Mouse (Mus musculus): ENCODE data around the gene Wdr83. TPM values are rescaled to one million over a fixed set of nuclear protein-coding genes. Genes with fewer than 3 reads are reported as not detected.

Wdr83 gene
- polyA plus RNA-seq, 1 experiment = 21.1 TPM

DNA sequence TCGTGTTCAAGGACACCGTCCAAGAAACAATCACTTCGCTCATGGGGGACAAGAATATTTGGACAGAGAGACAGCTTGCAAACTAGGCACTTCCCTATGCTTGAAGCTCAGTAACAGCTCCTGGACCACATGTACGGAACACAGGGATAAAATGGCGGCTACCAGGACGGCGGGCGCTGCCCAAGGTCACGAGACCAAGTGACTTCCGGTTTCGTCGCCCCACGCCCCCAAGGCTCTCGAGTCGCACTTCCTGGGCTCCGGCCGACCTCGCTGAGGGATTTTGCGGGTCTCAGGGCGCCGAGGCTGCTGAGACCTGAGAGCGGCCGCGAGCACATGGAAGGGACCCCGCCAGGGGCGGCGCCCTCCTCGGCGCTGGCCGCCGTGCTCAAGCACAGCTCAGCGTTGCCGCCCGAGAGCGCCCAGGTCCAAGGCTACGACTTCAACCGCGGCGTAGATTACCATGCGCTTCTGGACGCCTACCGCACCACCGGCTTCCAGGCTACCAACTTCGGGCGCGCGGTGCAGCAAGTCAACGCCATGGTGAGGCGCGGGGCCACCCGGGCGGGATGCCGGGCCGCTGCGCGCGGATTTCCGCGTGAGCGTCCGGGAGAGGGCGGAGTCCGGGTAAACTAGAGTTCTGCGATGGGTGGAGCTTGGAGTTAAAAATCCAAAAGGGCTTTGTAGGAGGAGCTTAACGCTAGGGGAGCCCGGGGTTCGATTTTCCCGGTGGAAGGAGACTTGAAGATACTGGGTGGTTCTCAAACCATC is 9.4 kb downstream of the Wdr83 start, which contains the start of gene Dhps:
Gene Dhps, plus strand, starts transcription at position 244 of the 768 bp plus-strand sequence.
- Histone ChIP-seq H3K27me3 (ENCODE audit: control insufficient read depth, insufficient read depth, low read length) (no peaks in the 10 kb centered on the region), H3K4me1 (ENCODE audit: control insufficient read depth, insufficient read depth, low read length) (peaks cover 9% of the 10 kb centered on the region), H3K36me3 (ENCODE audit: control insufficient read depth, insufficient read depth, low read length) (peaks cover 1% of the 10 kb centered on the region; the same call in 1 of the 2 replicates), H3K4me3 (ENCODE audit: control insufficient read depth, low read depth, low read length) (peak within 1 kb of the TSS; percentile 91), H3K27ac (ENCODE audit: control insufficient read depth, insufficient read depth, low read depth, low read length) (peak within 1 kb of the TSS; percentile 91)
- peak; percentile 70 for TF ChIP-seq POLR2A (IDR thresholded peaks at IDR 0.05; ENCODE audit: control insufficient read depth, low read depth, low read length)
- no peak for TF ChIP-seq CTCF (IDR thresholded peaks at IDR 0.05; ENCODE audit: control insufficient read depth, insufficient read depth, insufficient replicate concordance, low read depth, low read length)

DNA sequence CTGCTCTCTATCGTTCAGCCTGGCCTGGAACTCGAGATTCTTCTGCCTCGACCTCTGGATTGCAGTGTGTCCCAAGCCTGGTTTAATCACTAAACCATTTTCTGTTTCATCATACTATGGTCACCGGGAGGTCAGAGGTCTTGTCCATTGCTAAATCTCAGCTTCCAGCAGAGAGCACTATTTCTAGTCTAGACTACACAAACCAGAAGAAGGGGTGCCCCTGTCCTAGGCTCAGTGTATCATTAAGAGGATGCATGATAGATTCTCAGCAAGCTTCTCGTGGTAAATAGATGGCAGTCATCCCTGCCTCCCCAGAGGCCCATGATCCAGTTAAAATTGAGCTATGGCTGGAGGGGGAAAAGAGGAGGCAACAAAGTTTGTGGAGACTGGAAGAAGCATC is 10.1 kb downstream of the Wdr83 start:
- Histone ChIP-seq H3K27ac (ENCODE audit: control insufficient read depth, insufficient read depth, low read depth, low read length) (peak overlapping the region; percentile 91), H3K27me3 (ENCODE audit: control insufficient read depth, insufficient read depth, low read length) (no peaks in the 10 kb centered on the region), H3K4me1 (ENCODE audit: control insufficient read depth, insufficient read depth, low read length) (peaks cover 9% of the 10 kb centered on the region), H3K4me3 (ENCODE audit: control insufficient read depth, low read depth, low read length) (peak overlapping the region; percentile 91), H3K36me3 (ENCODE audit: control insufficient read depth, insufficient read depth, low read length) (peaks cover 1% of the 10 kb centered on the region; the same call in 1 of the 2 replicates)
- TF ChIP-seq POLR2A (IDR thresholded peaks at IDR 0.05; ENCODE audit: control insufficient read depth, low read depth, low read length) (no peak), CTCF (IDR thresholded peaks at IDR 0.05; ENCODE audit: control insufficient read depth, insufficient read depth, insufficient replicate concordance, low read depth, low read length) (no peak)

DNA sequence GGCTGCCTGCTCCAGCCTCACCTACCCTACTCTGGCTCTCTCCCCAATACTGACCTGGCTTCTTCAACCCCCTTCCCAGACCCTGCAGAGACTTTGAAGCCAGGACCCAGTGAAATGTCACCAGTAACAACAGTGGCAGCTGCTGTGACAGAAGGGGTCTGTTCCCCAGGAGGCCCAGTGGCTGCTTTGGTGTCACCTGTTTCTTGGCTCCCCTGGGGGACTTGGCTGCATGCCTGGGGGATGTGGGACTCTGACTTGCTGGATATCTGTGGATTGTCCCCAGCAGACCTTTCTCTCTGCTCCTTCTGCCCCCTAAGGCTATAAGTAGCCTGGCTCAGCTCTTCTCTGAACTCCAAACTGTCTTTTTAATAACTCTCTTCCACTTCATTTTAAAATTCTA is 13.1 kb downstream of the Wdr83 start, which contains the start of gene Gm5741:
Gene Gm5741, minus strand, starts transcription at position 1 of the 400 bp plus-strand sequence.
- Histone ChIP-seq H3K4me3 (ENCODE audit: control insufficient read depth, low read depth, low read length) (no peak within 1 kb of the TSS), H3K36me3 (ENCODE audit: control insufficient read depth, insufficient read depth, low read length) (no peaks in the 10 kb centered on the region), H3K27ac (ENCODE audit: control insufficient read depth, insufficient read depth, low read depth, low read length) (no peak within 1 kb of the TSS), H3K27me3 (ENCODE audit: control insufficient read depth, insufficient read depth, low read length) (no peaks in the 10 kb centered on the region), H3K4me1 (ENCODE audit: control insufficient read depth, insufficient read depth, low read length) (peaks cover 7% of the 10 kb centered on the region)
- TF ChIP-seq CTCF (IDR thresholded peaks at IDR 0.05; ENCODE audit: control insufficient read depth, insufficient read depth, insufficient replicate concordance, low read depth, low read length) (no peak), POLR2A (IDR thresholded peaks at IDR 0.05; ENCODE audit: control insufficient read depth, low read depth, low read length) (no peak)

DNA sequence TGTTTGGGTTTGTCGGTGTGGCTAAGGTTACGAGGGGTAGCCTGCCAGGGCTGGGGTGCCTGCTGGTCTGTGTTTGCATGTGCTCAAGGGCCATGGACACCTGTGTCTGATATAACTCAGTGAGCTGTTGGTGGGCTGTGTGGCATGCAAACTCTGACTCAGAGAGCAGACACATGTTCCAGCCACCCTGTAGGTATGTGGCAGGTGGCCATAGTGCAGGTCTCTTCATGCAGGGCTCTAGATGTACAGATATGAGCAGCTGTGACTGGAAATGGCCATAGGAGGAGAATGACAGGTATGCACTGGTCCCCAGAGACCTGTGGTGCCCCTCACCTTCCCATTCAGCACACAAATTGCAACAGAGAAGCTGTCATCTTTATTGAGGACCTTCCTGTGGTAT is 14.0 kb downstream of the Wdr83 start:
- Histone ChIP-seq H3K27me3 (ENCODE audit: control insufficient read depth, insufficient read depth, low read length) (no peaks in the 10 kb centered on the region), H3K36me3 (ENCODE audit: control insufficient read depth, insufficient read depth, low read length) (no peaks in the 10 kb centered on the region), H3K27ac (ENCODE audit: control insufficient read depth, insufficient read depth, low read depth, low read length) (no peak overlapping the region), H3K4me3 (ENCODE audit: control insufficient read depth, low read depth, low read length) (no peak overlapping the region), H3K4me1 (ENCODE audit: control insufficient read depth, insufficient read depth, low read length) (peaks cover 4% of the 10 kb centered on the region; the same call in 1 of the 2 replicates)
- no peak for TF ChIP-seq POLR2A (IDR thresholded peaks at IDR 0.05; ENCODE audit: control insufficient read depth, low read depth, low read length)
- no peak for TF ChIP-seq CTCF (IDR thresholded peaks at IDR 0.05; ENCODE audit: control insufficient read depth, insufficient read depth, insufficient replicate concordance, low read depth, low read length)

DNA sequence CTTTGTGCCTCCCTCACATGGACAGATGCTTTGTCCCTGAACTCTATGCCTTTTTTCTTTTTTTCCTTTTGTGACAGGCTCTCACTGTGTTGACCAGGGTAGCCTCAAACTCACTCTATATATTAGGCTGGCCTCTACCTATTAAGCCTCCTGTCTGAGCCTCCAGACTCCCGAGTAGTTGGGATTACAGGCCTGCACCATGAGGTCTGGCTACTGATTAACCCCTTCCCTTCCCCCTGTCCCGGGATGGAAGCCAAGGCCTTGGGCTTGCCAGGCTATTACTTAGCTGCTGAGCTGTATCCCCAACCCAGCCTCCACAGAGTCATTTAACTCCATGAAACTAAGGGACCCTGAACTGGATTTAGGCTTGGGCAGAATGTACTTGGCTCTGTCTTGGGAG is 15.9 kb downstream of the Wdr83 start:
- H3K4me3 ChIP-seq (ENCODE audit: control insufficient read depth, low read depth, low read length) = no peak overlapping the region
- no peaks in the 10 kb centered on the region for H3K27me3 ChIP-seq (ENCODE audit: control insufficient read depth, insufficient read depth, low read length)
- H3K36me3 ChIP-seq (ENCODE audit: control insufficient read depth, insufficient read depth, low read length) = no peaks in the 10 kb centered on the region
- H3K27ac ChIP-seq (ENCODE audit: control insufficient read depth, insufficient read depth, low read depth, low read length) = no peak overlapping the region
- TF ChIP-seq POLR2A (IDR thresholded peaks at IDR 0.05; ENCODE audit: control insufficient read depth, low read depth, low read length) (no peak), CTCF (IDR thresholded peaks at IDR 0.05; ENCODE audit: control insufficient read depth, insufficient read depth, insufficient replicate concordance, low read depth, low read length) (no peak)
- H3K4me1 ChIP-seq (ENCODE audit: control insufficient read depth, insufficient read depth, low read length) = peaks cover 2% of the 10 kb centered on the region

DNA sequence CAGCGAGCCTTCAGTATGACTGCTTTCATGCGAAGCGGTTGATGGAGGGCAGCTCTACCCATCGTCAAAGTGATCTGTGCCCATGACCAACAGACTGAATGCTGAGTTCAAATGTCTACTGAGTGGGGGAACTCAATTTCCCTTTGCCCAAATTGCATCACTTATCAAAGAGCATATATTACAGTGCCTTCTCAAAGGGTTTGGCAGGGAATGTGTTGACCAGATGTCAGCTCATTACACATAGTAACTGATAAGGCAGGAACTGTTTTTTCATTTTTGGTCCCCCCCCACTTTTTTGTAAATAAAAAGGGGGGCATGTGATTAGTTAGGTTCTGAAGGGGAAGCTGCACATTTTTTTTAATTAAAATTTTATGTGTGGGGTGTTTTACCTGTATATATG is 18.5 kb downstream of the Wdr83 start:
- TF ChIP-seq POLR2A (IDR thresholded peaks at IDR 0.05; ENCODE audit: control insufficient read depth, low read depth, low read length) = no peak
- no peak for TF ChIP-seq CTCF (IDR thresholded peaks at IDR 0.05; ENCODE audit: control insufficient read depth, insufficient read depth, insufficient replicate concordance, low read depth, low read length)
- no peaks in the 10 kb centered on the region for H3K36me3 ChIP-seq (ENCODE audit: control insufficient read depth, insufficient read depth, low read length)
- H3K27me3 ChIP-seq (ENCODE audit: control insufficient read depth, insufficient read depth, low read length) = no peaks in the 10 kb centered on the region
- H3K4me1 ChIP-seq (ENCODE audit: control insufficient read depth, insufficient read depth, low read length) = peaks cover 2% of the 10 kb centered on the region
- no peak overlapping the region for H3K27ac ChIP-seq (ENCODE audit: control insufficient read depth, insufficient read depth, low read depth, low read length)
- no peak overlapping the region for H3K4me3 ChIP-seq (ENCODE audit: control insufficient read depth, low read depth, low read length)

DNA sequence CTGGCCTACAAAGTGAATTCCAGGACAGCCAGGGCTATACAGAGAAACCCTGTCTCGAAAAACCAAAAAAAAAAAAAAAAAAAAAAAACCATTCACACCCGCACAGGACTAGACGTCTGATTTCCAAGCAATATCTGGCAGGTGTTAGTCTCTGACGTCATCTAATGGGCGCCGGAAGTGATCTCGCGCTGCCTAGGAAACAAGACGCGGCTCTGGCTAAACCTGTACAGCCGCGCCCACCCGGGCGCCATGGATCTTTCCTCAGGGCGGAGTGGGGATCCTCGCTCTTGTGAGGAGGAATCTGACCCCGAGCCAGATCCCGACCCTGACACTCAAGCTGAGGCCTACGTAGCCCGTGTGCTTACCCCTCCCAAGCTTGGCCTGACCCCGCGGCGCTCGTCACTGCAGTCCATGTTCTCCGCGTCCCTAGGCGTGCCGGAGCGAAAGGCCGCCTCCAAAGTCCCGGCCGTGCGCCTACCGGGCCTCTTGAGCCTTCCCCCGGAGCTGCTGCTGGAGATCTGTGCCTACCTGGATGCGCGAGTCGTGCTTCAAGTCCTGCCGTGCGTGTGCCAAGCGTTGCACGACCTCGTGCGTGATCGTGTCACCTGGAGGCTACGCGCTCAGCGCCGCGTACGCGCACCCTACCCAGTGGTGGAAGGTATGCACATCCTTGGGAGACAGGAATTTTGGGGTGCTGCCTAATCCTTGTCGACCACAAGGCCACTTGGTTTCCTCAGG is 21.1 kb downstream of the Wdr83 start, which contains the start of gene Fbxw9:
Gene Fbxw9, plus strand, starts transcription at position 177 of the 738 bp plus-strand sequence.
- no peaks in the 10 kb centered on the region; the same call in 1 of the 2 replicates for H3K36me3 ChIP-seq (ENCODE audit: control insufficient read depth, insufficient read depth, low read length)
- H3K4me3 ChIP-seq (ENCODE audit: control insufficient read depth, low read depth, low read length) = peak within 1 kb of the TSS; percentile 97
- TF ChIP-seq POLR2A (IDR thresholded peaks at IDR 0.05; ENCODE audit: control insufficient read depth, low read depth, low read length) = peak; percentile 69
- TF ChIP-seq CTCF (IDR thresholded peaks at IDR 0.05; ENCODE audit: control insufficient read depth, insufficient read depth, insufficient replicate concordance, low read depth, low read length) = peak; percentile 33; the same call in 1 of the 2 replicates
- H3K27me3 ChIP-seq (ENCODE audit: control insufficient read depth, insufficient read depth, low read length) = no peaks in the 10 kb centered on the region
- peak within 1 kb of the TSS; percentile 73 for H3K27ac ChIP-seq (ENCODE audit: control insufficient read depth, insufficient read depth, low read depth, low read length)
- peaks cover 2% of the 10 kb centered on the region for H3K4me1 ChIP-seq (ENCODE audit: control insufficient read depth, insufficient read depth, low read length)

Measured in testis, adult 2 months (tissue).